Mouse (Mus musculus) megakaryocyte-erythroid progenitor cell, adult 5-6 weeks (primary cell): ENCODE data around the gene Ercc2. TPM values are rescaled to one million over a fixed set of nuclear protein-coding genes. Genes with fewer than 3 reads are reported as not detected.
A peak's percentile ranks its signal among the peaks of the same experiment; 100 is the strongest.

Experiments
- ATAC-seq: replicated peaks from 2 replicates; pipeline ENCODE4 v1.8.0; 2016; ENCODE audit warnings: mild to moderate bottlenecking, inconsistent platforms; ENCODE audit not compliant: severe bottlenecking, poor library complexity, low FRiP score, low TSS enrichment
- total RNA-seq, 2 experiments: library from RNA; stranded (forward) in 1 of 2; stranded (reverse) in 1 of 2; fragments of 200-1000, 215-1000 nt in 1 of 2; fragments of >200 nt in 1 of 2; fragmentation: Nextera tagmentation in 1 of 2; gene quantifications; 2 replicates each; pipeline ENCODE4 v1.2.3; 2014 to 2017

Ercc2 gene
- total RNA-seq, 2 experiments from 2014 or later: 21.2 to 39.0 TPM

GRCm38 (mm10) chr7:19358634-19359033 is 23.2 kb upstream of the Ercc2 start:
- ATAC-seq: no peak

DNA sequence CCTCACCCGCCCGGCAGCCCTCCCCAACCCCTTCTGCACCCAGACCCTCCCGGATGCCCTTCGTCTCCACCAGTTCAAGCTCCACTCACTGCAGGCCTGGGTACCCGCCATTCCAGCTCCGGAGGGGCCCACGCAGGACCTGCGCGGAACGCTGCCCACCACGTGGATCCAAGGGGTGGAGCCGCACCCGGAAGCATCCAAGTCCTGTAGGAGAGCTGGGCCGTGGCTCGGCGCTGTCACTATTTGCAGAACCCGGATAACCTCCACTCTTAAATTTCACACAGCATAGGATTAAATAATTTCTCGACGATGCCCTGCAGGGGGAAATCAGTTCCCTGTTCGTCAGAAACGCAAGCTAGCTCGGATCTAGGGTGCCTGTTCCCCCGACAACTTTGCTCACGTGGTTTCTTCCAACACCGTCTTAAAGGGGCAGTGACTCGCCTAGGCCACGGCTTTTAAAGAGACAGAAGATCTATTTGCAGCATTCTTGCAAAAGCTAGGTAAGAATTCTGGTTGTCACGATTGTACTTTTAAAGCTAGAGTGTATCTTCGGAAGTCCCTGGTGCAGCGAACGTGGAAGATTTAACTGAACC is 22.4 kb upstream of the Ercc2 start, which contains the start of the genes Cd3eap and Ppp1r13l:
Gene Cd3eap (minus strand): TSS at position 185 of the 593 bp plus-strand sequence.
Gene Ppp1r13l (plus strand): TSS at position 451 of the 593 bp plus-strand sequence.
- peak; percentile 64 for ATAC-seq

GRCm38 (mm10) chr7:19359892-19360641 is 21.7 kb upstream of the Ercc2 start:
- ATAC-seq: peak; percentile 66

GRCm38 (mm10) chr7:19360944-19361343 is 20.9 kb upstream of the Ercc2 start:
- peak; percentile 70 for ATAC-seq

DNA sequence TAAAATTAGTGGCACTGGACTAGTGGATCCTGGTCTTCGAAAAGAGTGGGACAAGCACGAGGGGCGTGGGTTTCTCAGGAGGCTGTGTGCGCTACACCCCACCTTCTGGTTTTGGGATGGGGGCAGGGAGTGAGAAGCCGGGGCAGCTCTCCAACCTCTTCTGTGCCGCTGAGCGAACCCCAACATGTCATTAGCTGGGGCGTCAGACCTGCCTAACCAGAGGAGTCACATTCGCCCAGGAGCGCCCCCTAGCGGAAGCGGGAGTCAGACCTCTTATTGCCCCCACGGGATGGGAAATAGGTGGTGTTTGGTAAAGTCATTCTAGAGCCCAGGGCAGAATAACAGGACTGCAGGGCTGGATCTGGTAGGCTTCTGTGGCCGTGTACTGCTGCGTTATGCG is 20.1 kb upstream of the Ercc2 start:
- ATAC-seq: peak; percentile 36

DNA sequence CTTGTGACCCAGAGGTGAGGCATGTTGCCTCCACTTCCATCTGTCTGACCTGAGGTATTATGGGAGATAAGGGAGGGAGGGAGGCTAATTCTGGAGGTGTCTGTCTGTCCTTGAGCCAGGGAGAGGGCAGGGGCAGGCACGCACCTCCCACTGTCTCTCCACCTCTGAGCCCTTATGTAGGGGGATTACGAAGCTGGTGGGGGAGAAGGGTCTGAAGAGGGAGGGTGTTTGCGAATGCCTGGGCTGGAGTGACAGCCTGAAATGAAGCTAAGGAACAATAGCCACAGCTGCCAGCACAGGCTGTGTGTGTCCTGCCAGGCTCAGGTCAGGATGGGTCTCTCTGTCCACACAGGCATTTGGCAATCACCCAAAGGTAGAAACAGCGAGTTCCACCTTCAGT is 19.5 kb upstream of the Ercc2 start:
- ATAC-seq: no peak

DNA sequence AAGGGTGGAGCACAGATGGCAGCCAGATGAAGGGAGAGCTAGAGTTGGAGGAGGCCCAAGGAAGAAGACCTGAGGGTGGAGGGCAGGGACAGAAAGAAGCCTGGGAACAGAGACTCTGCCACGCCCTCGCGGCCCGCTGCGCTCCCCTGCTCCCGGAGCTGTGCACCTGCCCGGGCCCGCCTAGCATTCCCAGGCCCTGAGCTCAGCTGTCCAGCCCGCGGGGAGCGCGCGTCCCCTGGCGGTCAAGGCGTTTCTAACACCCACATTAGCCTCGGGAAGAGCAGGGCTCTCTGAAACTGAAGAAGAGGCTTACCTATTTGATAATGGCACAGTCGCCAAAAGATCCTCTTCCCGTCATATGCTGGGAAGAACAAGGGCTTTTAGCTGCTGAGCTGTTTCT is 17.9 kb upstream of the Ercc2 start:
- peak; percentile 27; the same call in 1 of the 2 replicates for ATAC-seq

DNA sequence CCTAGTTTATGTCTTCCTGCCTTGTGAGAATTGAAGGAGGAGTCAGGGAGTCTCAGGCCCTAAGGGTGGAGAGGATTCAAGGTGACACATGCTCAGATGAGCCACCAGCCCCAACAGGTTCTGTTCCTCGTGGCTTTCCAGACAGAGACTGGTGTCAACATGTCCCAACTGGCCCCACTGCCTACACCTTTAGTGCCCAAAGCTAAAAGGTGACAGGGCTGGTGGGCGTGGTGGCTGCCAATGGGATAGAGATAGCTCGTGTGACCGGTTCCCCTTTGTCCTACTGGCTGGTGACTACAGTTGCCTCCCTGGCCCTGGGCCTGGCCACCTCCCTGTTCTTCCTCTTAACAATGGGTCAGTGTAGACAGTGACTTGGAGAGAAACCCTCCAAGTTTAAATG is 16.4 kb upstream of the Ercc2 start:
- no peak for ATAC-seq

DNA sequence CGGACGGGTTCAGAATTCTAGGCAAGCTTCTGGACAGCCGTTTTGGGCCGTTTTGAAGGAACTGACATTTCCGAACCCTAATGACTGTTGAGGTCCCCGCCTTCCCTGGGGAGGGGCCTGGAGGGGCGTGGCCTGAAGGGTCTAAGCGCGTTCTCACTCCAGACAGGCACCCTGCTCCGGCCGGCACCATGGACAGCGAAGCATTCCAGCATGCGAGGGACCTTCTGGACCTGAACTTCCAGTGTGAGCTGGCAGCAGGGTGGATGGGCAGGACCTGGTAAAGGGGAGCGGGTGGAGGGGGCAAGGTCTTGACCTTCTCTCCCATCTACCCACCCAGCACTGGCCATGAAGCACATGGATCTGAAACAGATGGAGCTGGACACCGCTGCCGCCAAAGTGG is 13.4 kb upstream of the Ercc2 start:
- no peak for ATAC-seq

- peak; percentile 93 for ATAC-seq
Observed at GRCm38 (mm10) chr7:19369823-19370425, 11.9 kb upstream of the Ercc2 start.

GRCm38 (mm10) chr7:19373367-19373766 is 8.4 kb upstream of the Ercc2 start:
- ATAC-seq: no peak

DNA sequence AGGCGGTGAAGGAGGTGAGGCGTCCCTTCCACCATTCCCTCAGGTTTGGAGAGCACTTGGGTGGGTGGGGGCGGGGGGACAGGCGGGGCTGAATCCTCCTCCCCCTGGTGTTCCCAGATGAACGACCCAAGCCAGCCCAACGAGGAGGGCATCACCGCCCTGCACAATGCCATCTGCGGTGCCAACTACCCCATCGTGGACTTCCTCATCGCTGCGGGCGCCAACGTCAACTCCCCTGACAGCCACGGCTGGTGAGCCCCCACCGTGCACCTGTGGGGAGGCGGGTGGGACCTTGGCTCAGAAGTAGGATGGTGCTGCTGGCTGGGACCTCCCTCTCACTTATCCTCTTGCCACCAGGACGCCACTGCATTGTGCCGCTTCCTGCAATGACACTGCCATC is 6.4 kb upstream of the Ercc2 start:
- no peak for ATAC-seq

GRCm38 (mm10) chr7:19376019-19376418 is 5.8 kb upstream of the Ercc2 start:
- no peak for ATAC-seq

- ATAC-seq: no peak
Observed at GRCm38 (mm10) chr7:19378049-19378448, 3.8 kb upstream of the Ercc2 start.

DNA sequence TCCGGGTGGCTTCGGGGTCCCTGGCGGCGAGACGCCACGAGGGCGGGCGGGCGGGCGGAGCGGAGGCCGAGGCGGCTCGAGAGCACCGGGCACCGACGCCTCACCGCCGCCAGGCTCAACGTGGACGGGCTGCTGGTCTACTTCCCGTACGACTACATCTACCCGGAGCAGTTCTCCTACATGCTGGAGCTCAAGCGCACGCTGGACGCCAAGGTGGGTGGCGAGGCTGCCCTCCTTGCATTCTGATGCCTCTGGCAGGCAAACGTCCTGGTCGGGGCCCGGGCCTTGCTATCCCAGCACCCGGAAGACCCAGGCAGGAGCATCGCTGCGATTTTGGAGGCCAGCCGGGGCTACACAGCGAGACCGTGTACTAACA is 344 bp downstream of the Ercc2 start:
- peak; percentile 63 for ATAC-seq

- ATAC-seq: no peak
Observed at GRCm38 (mm10) chr7:19383708-19384107, 1.9 kb downstream of the Ercc2 start.

DNA sequence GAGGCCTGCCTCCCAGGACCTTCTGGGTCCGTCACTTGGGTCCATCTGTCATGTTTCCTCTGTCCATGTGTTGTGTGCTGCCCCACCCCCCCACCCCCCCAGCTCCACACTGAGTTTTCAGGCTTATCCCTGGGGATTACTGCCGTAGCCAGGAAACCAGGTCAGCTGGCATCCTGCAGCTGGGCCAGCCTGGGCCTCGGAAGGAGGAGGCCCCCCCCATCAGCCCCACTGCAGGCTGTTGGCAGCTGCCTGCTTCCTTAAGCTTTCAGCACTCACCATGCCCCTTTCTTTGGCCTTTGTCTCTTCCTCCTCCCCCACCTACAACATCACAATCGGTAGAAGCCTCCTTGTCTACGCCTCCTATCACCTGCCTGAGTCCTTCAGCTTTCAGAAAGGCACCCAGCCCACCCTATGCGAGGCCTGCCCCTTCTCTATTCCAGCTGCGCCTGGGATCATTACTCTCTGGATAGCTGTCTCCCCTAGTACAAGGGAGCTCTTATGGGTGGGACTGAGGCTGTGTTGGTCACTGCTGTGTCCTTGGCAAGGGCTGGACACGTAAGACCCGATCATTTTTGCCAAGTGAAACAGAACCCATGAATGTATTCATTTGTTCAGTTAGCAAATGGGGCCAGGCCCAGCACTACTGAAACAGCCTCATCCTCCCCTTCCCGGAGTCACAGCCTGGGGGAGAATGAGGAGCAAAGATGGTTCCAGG is 7.0 kb downstream of the Ercc2 start:
- ATAC-seq: no peak

DNA sequence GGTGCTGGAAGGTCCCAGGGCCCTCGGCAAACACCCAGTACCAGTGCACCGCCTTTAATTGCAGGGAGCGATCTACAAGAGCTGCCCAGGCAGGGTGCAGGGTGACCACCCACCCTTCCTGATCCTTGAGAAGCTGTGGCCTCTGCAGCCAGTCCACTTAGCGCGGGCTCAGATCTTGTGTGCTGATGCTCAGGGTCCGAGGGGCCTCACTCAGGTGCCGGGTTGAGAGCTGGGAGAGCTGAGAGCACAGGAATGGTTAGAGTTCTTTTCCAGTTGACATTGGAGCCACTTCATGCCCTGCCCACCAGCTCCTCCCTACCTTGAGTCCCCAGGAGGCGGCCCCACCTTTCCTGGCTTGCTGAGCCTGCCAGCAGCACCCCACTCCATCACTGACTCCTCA is 12.7 kb downstream of the Ercc2 start:
- no peak for ATAC-seq

DNA sequence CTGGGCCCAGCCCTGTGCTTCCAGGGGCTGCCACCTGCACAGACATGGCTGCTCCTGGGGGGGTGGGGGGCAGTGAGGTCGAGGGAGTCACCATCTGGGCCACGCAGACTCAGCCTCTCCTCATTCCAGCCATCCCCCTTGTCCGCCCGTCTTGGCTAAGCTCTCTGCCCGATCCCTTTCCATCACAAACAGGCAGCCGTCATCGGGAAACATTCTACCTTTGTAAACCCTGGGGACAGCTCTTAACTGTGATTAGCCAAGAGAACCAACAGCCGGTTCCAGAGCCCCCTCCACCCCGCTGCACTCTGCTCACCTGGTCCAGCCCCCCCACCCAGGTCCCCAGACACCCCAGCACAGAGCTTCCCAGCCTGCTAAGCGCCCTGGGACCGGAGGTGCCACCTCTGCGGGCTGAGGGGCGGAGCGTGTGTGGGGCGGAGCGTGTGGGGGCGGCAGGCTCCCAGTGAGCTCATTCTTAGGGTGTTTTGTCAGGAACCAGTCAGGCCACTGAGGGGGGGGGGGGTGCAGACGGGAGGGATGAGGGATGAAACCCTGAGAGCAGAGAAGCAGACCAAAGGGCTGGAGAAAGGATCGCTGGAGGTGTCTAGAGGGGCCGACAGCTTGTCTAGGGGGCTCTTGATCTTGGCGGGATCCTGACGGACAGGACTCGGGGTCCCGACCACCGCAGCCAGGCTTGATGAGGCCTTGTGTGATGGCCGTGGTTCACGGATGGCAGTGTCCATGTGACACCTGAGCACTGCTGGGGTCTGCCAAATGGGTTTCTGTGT is 17.9 kb downstream of the Ercc2 start:
- peak; percentile 53 for ATAC-seq
